Mouse (Mus musculus): ENCODE measurements around the gene Dnajc14. TPM values are rescaled to one million over a fixed set of nuclear protein-coding genes. Genes with fewer than 3 reads are reported as not detected.
A peak's percentile ranks its signal among the peaks of the same experiment; 100 is the strongest.

The Dnajc14 gene
- total and polyA plus RNA-seq, 3 experiments = 27.7 to 36.7 TPM; not detected in 1

DNA sequence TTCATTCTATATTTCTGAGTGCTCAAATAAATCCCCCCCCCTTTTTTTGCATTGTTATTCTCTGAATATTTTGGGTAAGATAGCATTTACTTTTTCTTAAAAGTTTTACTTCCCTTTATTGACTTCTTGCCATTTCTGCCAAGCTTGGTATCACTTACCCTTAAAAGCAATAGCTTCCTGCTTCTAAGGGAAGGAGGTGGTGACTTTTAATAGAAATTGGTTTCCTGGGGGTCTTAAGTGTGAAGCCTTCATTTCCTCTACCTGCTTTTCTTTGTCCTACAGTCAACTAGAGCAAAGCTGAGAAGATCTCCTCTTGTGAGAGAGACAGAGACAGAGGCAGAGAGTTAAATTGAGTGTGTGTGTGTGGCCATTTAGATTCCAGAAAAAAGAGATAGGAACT lies 57.3 kb downstream of the Dnajc14 start:
- H3K36me3 ChIP-seq (ENCODE audit: control insufficient read depth in 1 of 2, insufficient read depth in 2 of 2, low read length in 2 of 2) = peaks cover 6 to 37% of the 10 kb centered on the region in 2 experiments
- no peak overlapping the region for H3K9ac ChIP-seq (ENCODE audit: control insufficient read depth, low read depth, low read length, poor library complexity, severe bottlenecking)
- no peak for DNase-seq (ENCODE audit: low read depth, low spot score)

DNA sequence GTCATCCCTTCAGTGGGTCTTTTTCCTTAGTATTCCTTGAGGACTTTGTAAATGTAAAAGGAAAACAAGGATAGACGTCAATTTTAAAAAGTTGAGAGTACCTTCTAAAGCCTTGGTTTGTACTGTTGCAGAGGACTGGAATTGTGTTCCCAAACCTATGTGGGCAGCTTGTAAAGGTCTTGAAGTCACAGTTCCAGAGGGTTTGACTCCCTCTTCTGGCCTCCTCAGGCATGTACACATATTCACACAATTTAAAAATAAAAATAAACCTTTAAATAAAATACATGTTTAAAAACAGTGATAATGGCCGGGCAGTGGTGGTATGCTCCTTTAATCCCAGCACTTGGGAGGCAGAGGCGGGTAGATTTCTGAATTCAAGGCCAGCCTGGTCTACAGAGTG lies 62.2 kb downstream of the Dnajc14 start:
- TF ChIP-seq GABPA (IDR thresholded peaks at IDR 0.05; ENCODE audit: low read depth, low read length) (no peak), MXI1 (IDR thresholded peaks at IDR 0.05; ENCODE audit: low read depth, low read length) (no peak), SMC3 (IDR thresholded peaks at IDR 0.05; ENCODE audit: low read depth, low read length) (peak; percentile 40), RAD21 (IDR thresholded peaks at IDR 0.05; ENCODE audit: low read depth, low read length) (peak; percentile 35), NRF1 (IDR thresholded peaks at IDR 0.05; ENCODE audit: insufficient read depth, low read depth, low read length, poor library complexity, severe bottlenecking) (no peak), POLR2A (IDR thresholded peaks at IDR 0.05; ENCODE audit: control insufficient read depth in 1 of 2, insufficient read depth in 1 of 2, low read depth in 1 of 2, low read length in 2 of 2, poor library complexity in 1 of 2) (no peak), MYB (IDR thresholded peaks at IDR 0.05; ENCODE audit: low read depth, low read length) (no peak), BHLHE40 (IDR thresholded peaks at IDR 0.05; ENCODE audit: borderline replicate concordance, low read depth, low read length) (no peak), CTCF (IDR thresholded peaks at IDR 0.05 in 2 of 3, conservative IDR thresholded peaks at IDR 0.05 in 1 of 3; ENCODE audit: control insufficient read depth in 1 of 3, insufficient read depth in 1 of 3, low read depth in 2 of 3, low read length in 3 of 3, poor library complexity in 1 of 3, severe bottlenecking in 1 of 3) (peak in 2 of 3 experiments; percentile 11 to 50; a peak in 3 of 6 replicates)
- Histone ChIP-seq H3K79me2 (ENCODE audit: control insufficient read depth, insufficient read depth, low read length, poor library complexity) (no peaks in the 10 kb centered on the region), H3K9ac (ENCODE audit: control insufficient read depth, low read depth, low read length, poor library complexity, severe bottlenecking) (no peak overlapping the region), H3K36me3 (ENCODE audit: control insufficient read depth in 1 of 2, insufficient read depth in 2 of 2, low read length in 2 of 2) (peaks cover 0 to 16% of the 10 kb centered on the region in 2 experiments; a peak in 2 of 4 replicates), H3K27ac (ENCODE audit: control insufficient read depth, low read depth, low read length) (no peak overlapping the region), H3K27me3 (ENCODE audit: control insufficient read depth in 1 of 2, insufficient read depth in 2 of 2, low read length in 2 of 2) (no peaks in the 10 kb centered on the region), H3K4me3 (ENCODE audit: control insufficient read depth in 1 of 2, insufficient read depth in 1 of 2, low read depth in 2 of 2, low read length in 2 of 2) (no peak overlapping the region), H3K9me3 (replicated peaks; ENCODE audit: insufficient read depth, low read length) (no peaks in the 10 kb centered on the region), H3K4me1 (ENCODE audit: control insufficient read depth in 1 of 2, insufficient read depth in 2 of 2, low read length in 2 of 2) (no peaks in the 10 kb centered on the region; a peak in 1 of 4 replicates)
- peak; percentile 49 for DNase-seq (ENCODE audit: low read depth, low spot score)

More for the DNA sequence above, 57.3 kb downstream of the Dnajc14 start:
- H3K4me1 ChIP-seq (ENCODE audit: control insufficient read depth in 1 of 2, insufficient read depth in 2 of 2, low read length in 2 of 2) = peaks cover 0 to 2% of the 10 kb centered on the region in 2 experiments; a peak in 2 of 4 replicates
- H3K79me2 ChIP-seq (ENCODE audit: control insufficient read depth, insufficient read depth, low read length, poor library complexity) = no peaks in the 10 kb centered on the region
- no peak overlapping the region for H3K27ac ChIP-seq (ENCODE audit: control insufficient read depth, low read depth, low read length)
- no peaks in the 10 kb centered on the region for H3K27me3 ChIP-seq (ENCODE audit: control insufficient read depth in 1 of 2, insufficient read depth in 2 of 2, low read length in 2 of 2)
- H3K4me3 ChIP-seq (ENCODE audit: control insufficient read depth in 1 of 2, insufficient read depth in 1 of 2, low read depth in 2 of 2, low read length in 2 of 2) = no peak overlapping the region
- no peaks in the 10 kb centered on the region for H3K9me3 ChIP-seq (replicated peaks; ENCODE audit: insufficient read depth, low read length)
- TF ChIP-seq ZKSCAN1 (IDR thresholded peaks at IDR 0.05; ENCODE audit: low read depth, low read length) (no peak), MXI1 (IDR thresholded peaks at IDR 0.05; ENCODE audit: low read depth, low read length) (no peak), GABPA (IDR thresholded peaks at IDR 0.05; ENCODE audit: low read depth, low read length) (no peak), MAZ (IDR thresholded peaks at IDR 0.05; ENCODE audit: low read depth, low read length) (no peak), POLR2AphosphoS5 (IDR thresholded peaks at IDR 0.05; ENCODE audit: borderline replicate concordance, low read depth, low read length) (no peak), MYC (IDR thresholded peaks at IDR 0.05; ENCODE audit: low read depth, low read length) (no peak)

DNA sequence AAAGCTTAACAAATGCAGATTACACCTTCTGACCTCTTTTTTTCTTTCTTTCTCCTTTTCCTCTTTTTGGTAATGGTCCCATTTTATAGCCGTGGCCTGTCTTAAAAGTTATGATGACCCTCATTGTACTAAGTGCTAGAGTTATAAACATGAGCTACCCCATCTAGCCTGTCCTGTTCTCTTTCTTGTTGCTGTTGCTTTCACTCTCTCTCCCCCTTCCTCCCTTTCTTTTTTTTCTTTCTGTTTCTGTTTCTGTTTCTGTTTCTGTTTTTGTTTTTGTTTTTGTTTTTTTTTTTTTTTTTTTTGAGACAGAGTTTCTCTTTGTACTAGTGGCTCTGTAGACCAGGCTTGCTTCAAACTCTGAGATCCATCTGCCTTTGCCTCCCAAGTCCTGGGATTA lies 62.7 kb downstream of the Dnajc14 start:
- no peaks in the 10 kb centered on the region for H3K9me3 ChIP-seq (replicated peaks; ENCODE audit: insufficient read depth, low read length)
- no peak overlapping the region for H3K9ac ChIP-seq (ENCODE audit: control insufficient read depth, low read depth, low read length, poor library complexity, severe bottlenecking)
- no peak for DNase-seq (ENCODE audit: low read depth, low spot score)
- no peaks in the 10 kb centered on the region for H3K27me3 ChIP-seq (ENCODE audit: control insufficient read depth in 1 of 2, insufficient read depth in 2 of 2, low read length in 2 of 2)
- no peaks in the 10 kb centered on the region for H3K4me1 ChIP-seq (ENCODE audit: control insufficient read depth in 1 of 2, insufficient read depth in 2 of 2, low read length in 2 of 2)
- H3K4me3 ChIP-seq (ENCODE audit: control insufficient read depth in 1 of 2, insufficient read depth in 1 of 2, low read depth in 2 of 2, low read length in 2 of 2) = no peak overlapping the region
- peaks cover 0 to 18% of the 10 kb centered on the region in 2 experiments; a peak in 2 of 4 replicates for H3K36me3 ChIP-seq (ENCODE audit: control insufficient read depth in 1 of 2, insufficient read depth in 2 of 2, low read length in 2 of 2)
- no peaks in the 10 kb centered on the region for H3K79me2 ChIP-seq (ENCODE audit: control insufficient read depth, insufficient read depth, low read length, poor library complexity)
- H3K27ac ChIP-seq (ENCODE audit: control insufficient read depth, low read depth, low read length) = no peak overlapping the region
- TF ChIP-seq USF1 (IDR thresholded peaks at IDR 0.05; ENCODE audit: low read depth, low read length) (no peak), POLR2A (IDR thresholded peaks at IDR 0.05; ENCODE audit: control insufficient read depth in 1 of 2, insufficient read depth in 1 of 2, low read depth in 1 of 2, low read length in 2 of 2, poor library complexity in 1 of 2) (no peak), MXI1 (IDR thresholded peaks at IDR 0.05; ENCODE audit: low read depth, low read length) (no peak), KAT2A (conservative IDR thresholded peaks at IDR 0.05; ENCODE audit: low read depth, low read length) (no peak), UBTF (IDR thresholded peaks at IDR 0.05; ENCODE audit: borderline replicate concordance, insufficient read depth, low read depth, low read length) (no peak), MAX (IDR thresholded peaks at IDR 0.05; ENCODE audit: low read length) (no peak), CHD2 (IDR thresholded peaks at IDR 0.05; ENCODE audit: low read length) (no peak), TAL1 (IDR thresholded peaks at IDR 0.05; ENCODE audit: low read length) (no peak), CHD1 (IDR thresholded peaks at IDR 0.05; ENCODE audit: low read depth, low read length) (no peak), GATA1 (IDR thresholded peaks at IDR 0.05; ENCODE audit: low read depth, low read length) (no peak), CTCF (IDR thresholded peaks at IDR 0.05 in 2 of 3, conservative IDR thresholded peaks at IDR 0.05 in 1 of 3; ENCODE audit: control insufficient read depth in 1 of 3, insufficient read depth in 1 of 3, low read depth in 2 of 3, low read length in 3 of 3, poor library complexity in 1 of 3, severe bottlenecking in 1 of 3) (no peak), MAZ (IDR thresholded peaks at IDR 0.05; ENCODE audit: low read depth, low read length) (no peak), ZC3H11A (IDR thresholded peaks at IDR 0.05; ENCODE audit: low read depth, low read length) (no peak), BHLHE40 (IDR thresholded peaks at IDR 0.05; ENCODE audit: borderline replicate concordance, low read depth, low read length) (no peak), RCOR1 (IDR thresholded peaks at IDR 0.05; ENCODE audit: low read depth, low read length) (no peak), POLR2AphosphoS5 (IDR thresholded peaks at IDR 0.05; ENCODE audit: borderline replicate concordance, low read depth, low read length) (no peak), ZKSCAN1 (IDR thresholded peaks at IDR 0.05; ENCODE audit: low read depth, low read length) (no peak)
